Mouse (Mus musculus) adrenal gland, postnatal 25 days (tissue): ENCODE data around the gene Ankrd63. TPM values are rescaled to one million over a fixed set of nuclear protein-coding genes. Genes with fewer than 3 reads are reported as not detected.
"Not testable (repeated sequence)": the region's sequence is repeated elsewhere in the genome, so short reads cannot be mapped to it uniquely, and the experiment has no call there.

Experiments
- DNase-seq: peaks from one replicate; pipeline ENCODE4 v3.0.0; 2021; ENCODE audit warnings: mixed read lengths
- total RNA-seq: library from RNA; stranded (reverse); gene quantifications from 2 replicates; pipeline ENCODE4 v1.2.3, GENCODE M21; 2021

Gene Ankrd63
- total RNA-seq, 1 experiment from 2014 or later: 0.27 TPM

DNA sequence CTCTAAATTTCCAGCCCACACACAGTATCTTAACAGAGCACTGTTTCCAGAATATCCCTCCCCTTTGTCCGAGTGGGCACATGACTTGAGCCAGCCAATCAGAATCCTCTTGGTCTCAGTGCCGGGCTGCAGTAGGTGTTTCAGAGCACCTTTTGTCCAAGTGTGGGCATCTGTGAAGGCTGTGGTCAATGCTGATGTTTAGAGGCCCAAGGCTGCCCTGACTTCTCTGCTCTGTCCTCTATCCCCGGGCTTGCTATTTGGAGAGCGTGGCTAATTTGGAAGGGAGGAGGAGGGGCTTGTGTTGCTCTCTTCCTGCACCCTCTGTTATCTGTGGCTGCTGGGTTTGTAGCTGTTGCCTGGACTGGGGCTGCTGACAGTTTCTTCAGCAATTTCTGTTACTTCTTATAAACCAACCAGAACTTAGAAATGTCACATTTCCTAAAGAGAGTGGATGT, 43.7 kb downstream of the Ankrd63 start:
- DNase-seq: peak; percentile 47

DNA sequence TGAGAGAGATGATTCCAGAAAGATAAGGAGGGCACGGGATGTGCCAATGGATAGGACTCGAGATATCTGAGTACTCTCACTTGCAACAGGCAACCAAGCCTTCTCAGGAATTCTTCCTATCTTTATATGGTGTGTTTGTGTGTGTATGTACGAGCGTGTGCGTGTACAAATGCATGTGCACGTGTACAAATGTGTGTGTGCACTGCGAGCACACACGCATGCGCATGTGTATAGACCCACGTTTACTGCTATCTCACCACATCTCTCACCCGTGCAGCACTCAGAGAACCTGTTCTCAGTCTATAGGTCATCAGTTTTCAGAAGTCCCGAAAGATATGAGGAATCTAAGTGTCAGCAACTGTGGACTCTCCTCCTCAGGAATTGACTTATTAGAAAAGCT, 44.3 kb downstream of the Ankrd63 start:
- DNase-seq: no peak

DNA sequence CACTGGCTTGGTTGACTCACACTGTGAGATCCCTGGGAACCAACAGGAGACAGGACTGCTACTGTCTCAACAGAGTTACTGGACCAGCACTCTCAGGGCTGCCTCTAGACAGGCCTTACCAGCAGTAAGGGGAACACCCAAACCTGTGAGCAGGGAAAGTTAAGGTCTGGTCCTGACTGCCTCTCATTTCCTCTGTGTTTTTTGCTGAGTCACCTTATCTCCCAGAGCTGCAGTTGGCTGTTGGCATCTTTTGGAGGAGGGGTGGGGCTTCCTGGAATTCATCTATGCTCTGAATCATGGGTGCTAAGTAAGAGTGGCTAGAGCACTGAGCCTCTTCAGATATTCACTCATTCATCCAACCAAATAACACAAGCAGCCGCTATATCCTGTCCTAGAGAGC, 44.7 kb downstream of the Ankrd63 start:
- DNase-seq: no peak

DNA sequence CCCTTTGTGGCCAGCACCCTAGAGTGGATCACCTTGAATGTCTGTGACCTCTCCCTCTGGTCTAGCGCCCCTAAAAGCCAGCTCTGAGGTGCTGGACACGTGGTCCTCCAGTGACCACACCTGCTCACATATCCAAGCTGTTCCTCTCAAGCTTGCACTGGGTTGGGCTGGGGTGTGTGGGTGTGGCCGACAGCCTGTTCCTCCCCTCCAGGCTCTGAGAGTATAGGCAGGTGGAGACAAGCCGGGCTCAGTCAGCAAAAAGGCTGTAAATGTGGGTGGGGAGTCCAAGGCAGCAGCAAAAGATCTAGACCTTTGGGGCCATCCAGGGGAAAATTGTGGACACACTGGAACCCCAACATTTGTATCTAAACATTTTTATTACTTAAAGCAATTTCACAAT, 45.3 kb downstream of the Ankrd63 start:
- DNase-seq: no peak

DNA sequence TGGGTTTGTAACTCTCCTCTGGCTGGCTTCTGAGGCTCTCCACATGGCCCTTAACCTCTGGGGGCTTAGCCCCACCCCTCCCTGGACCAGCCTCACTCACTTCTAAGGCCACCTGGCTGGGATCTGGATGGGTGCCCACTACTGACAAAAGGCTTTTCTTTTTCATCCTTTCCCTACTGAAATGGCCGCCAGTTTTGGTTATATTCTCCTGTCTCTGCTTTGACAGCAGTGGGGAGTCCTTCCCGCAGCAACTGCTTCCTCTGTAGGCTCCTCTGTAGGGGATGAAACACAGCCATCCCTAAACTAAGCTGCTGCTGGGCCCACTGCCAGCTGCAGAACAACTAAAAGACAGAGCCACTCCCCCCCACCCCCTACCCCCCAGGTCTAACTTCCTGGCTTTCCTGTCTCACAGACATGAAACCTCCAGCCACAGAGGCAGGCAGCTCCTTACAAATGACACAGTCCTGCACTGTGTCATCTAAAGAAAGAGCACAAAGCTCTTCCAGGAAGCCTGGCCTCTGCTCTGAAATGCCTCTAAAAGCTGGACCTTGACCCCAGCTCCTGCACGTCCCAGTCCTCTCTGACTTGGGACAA, 47.0 kb downstream of the Ankrd63 start:
- no peak for DNase-seq

DNA sequence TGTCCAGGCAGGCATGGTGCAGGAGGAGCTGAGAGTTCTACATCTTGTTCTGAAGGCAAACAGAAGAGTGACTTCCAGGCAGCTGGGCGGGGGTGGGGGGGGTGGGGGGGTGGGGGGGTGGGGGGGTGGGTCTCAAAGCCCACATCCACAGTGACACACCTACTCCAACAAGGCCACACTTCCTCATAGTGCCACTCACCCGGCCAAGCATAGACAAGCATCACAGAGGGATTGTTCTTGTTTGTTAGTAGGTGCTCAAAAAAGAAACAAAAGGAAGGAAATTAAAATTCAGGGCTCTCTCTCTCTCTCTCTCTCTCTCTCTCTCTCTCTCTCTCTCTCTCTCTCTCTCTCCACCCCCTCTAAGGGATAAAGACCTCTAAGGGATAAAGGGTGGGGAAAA, 53.1 kb downstream of the Ankrd63 start:
- DNase-seq: not testable (repeated sequence)

Other genes with a start within 250 kb of the Ankrd63 start
- 206 and 213 TPM in 2 replicates for gene Srp14, start 224.3 kb downstream of the Ankrd63 start, total RNA-seq
- 13.6 and 24.0 TPM in 2 replicates for gene Bmf, start 154.3 kb downstream of the Ankrd63 start, total RNA-seq
- 10.6 and 12.8 TPM in 2 replicates for gene Bub1b, start 105.8 kb downstream of the Ankrd63 start, total RNA-seq
- 22.6 and 23.1 TPM in 2 replicates for gene Pak6, start 40.7 kb downstream of the Ankrd63 start, total RNA-seq
- 0.76 and 2.1 TPM in 2 replicates for gene Plcb2, start 24.5 kb upstream of the Ankrd63 start, total RNA-seq
- 33.9 and 37.3 TPM in 2 replicates for gene Inafm2, start 41.8 kb upstream of the Ankrd63 start, total RNA-seq
- 6.1 and 8.1 TPM in 2 replicates for gene Ccdc9b, start 58.7 kb upstream of the Ankrd63 start, total RNA-seq
- gene Phgr1, start 68.8 kb upstream of the Ankrd63 start, total RNA-seq: not detected in 2 replicates
- 23.0 and 37.8 TPM in 2 replicates for gene Disp2, start 75.8 kb upstream of the Ankrd63 start, total RNA-seq
- 7.6 and 10.7 TPM in 2 replicates for gene Knstrn, start 110.0 kb upstream of the Ankrd63 start, total RNA-seq
- gene Ivd, start 158.0 kb upstream of the Ankrd63 start, total RNA-seq: 342 and 470 TPM in 2 replicates
- 42.6 and 54.4 TPM in 2 replicates for gene Bahd1, start 196.4 kb upstream of the Ankrd63 start, total RNA-seq
- 12.6 and 19.1 TPM in 2 replicates for gene Chst14, start 222.5 kb upstream of the Ankrd63 start, total RNA-seq